Mouse (Mus musculus): Measurements from ENCODE around the gene Eftud2.

GRCm38 (mm10) chr11:102888135-102888534, 7.3 kb upstream of the Eftud2 start:
- no peak for TF ChIP-seq CTCF (conservative IDR thresholded peaks at IDR 0.05; ENCODE audit: insufficient read depth, insufficient read length, low read depth, low read length)
- TF ChIP-seq POLR2A (IDR thresholded peaks at IDR 0.05; ENCODE audit: low read depth, low read length) = no peak
